8 mouse cellular contexts compared by ENCODE assay signal in the genomic region with DNA sequence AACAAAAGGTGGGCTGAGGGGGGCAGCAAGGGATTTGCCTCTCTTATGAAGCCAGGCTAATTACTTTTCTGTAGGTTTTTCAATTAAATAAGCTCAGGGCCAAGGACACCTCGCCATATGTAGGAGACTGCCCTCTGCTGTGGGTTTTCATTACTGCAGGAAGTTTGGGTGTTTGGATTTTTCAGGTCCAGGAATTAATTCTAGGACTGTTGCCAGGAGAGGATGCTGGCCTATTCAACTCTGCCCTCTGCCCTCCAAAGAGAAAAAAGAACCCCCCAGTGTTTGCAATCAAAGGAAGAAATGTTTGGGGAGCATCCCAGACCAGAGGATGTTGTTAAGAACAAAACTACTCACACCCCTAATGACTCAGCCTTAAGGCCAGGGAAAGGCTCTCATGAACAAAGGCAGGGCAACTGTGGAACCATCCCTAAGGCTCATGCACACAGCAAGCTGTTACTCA. TPM values are rescaled to one million over a fixed set of nuclear protein-coding genes. Genes with fewer than 3 reads are reported as not detected.
DNase-seq lines count a peak whose midpoint lies in the region; ATAC-seq lines count a peak whose summit lies in the region.

No protein-coding gene starts in this region.

- no peak; the same call in 1 of the 2 replicates for ATAC-seq in forebrain, embryonic 11.5 days (replicated peaks; ENCODE audit: low FRiP score)
- ATAC-seq in forebrain, embryonic 12.5 days (ENCODE audit: low FRiP score): no peak
- ATAC-seq in neural tube, embryonic 12.5 days (ENCODE audit: low FRiP score, low read depth): peak; percentile 44

- intact Hi-C loops in gastrocnemius, postnatal 14 days (cut with DNase I; ENCODE audit: low total_unique reads): loop anchor here (2.0 kb wide), 1 partner anchor 379 kb away; no protein-coding TSS in a partner anchor
- intact Hi-C loops in left cerebral cortex, postnatal 4 days (cut with DNase I): loop anchor here (2.0 to 10.0 kb wide), 2 partner anchors 251 to 379 kb away; no protein-coding TSS in a partner anchor

- no peak overlapping the region for H3K9ac ChIP-seq in forebrain, embryonic 11.5 days (ENCODE audit: low read length)
- no peak overlapping the region for H3K9ac ChIP-seq in forebrain, embryonic 12.5 days
- H3K9ac ChIP-seq in neural tube, embryonic 12.5 days: no peak overlapping the region

- 0% methylated on average over 1 of the region's 1 CpGs for WGBS in forebrain, embryonic 11.5 days
- WGBS in forebrain, embryonic 12.5 days: 3% methylated on average over 1 of the region's 1 CpGs
- WGBS in neural tube, embryonic 12.5 days: 3% methylated on average over 1 of the region's 1 CpGs

- H3K27me3 ChIP-seq in forebrain, embryonic 11.5 days (ENCODE audit: control insufficient read depth, insufficient read depth, low read length): no peaks in the 10 kb centered on the region
- H3K27me3 ChIP-seq in forebrain, embryonic 12.5 days: no peaks in the 10 kb centered on the region
- no peaks in the 10 kb centered on the region for H3K27me3 ChIP-seq in neural tube, embryonic 12.5 days (replicated peaks)

- 0 out of 2 replicates have a peak, but pooled peaks cover 2% of the 10 kb centered on the region for H3K4me1 ChIP-seq in forebrain, embryonic 11.5 days (replicated peaks; ENCODE audit: control insufficient read depth, insufficient read depth, low read length)
- peaks cover 16% of the 10 kb centered on the region for H3K4me1 ChIP-seq in forebrain, embryonic 12.5 days
- H3K4me1 ChIP-seq in neural tube, embryonic 12.5 days: peaks cover 14% of the 10 kb centered on the region; the same call in 1 of the 2 replicates

- H3K4me2 ChIP-seq in forebrain, embryonic 11.5 days (ENCODE audit: low read depth, low read length, severe bottlenecking): no peak overlapping the region
- no peak overlapping the region for H3K4me2 ChIP-seq in forebrain, embryonic 12.5 days
- no peak overlapping the region for H3K4me2 ChIP-seq in neural tube, embryonic 12.5 days (replicated peaks)

- H3K36me3 ChIP-seq in forebrain, embryonic 11.5 days (ENCODE audit: control insufficient read depth, insufficient read depth, low read length): no peaks in the 10 kb centered on the region
- no peaks in the 10 kb centered on the region for H3K36me3 ChIP-seq in forebrain, embryonic 12.5 days (replicated peaks)
- no peaks in the 10 kb centered on the region for H3K36me3 ChIP-seq in neural tube, embryonic 12.5 days

- no peak overlapping the region for H3K27ac ChIP-seq in forebrain, embryonic 11.5 days (ENCODE audit: low read depth, low read length)
- no peak overlapping the region for H3K27ac ChIP-seq in forebrain, embryonic 12.5 days
- H3K27ac ChIP-seq in neural tube, embryonic 12.5 days: no peak overlapping the region

- H3K4me3 ChIP-seq in forebrain, embryonic 11.5 days (ENCODE audit: low read depth, low read length): no peak overlapping the region
- H3K4me3 ChIP-seq in forebrain, embryonic 12.5 days (replicated peaks): no peak overlapping the region
- H3K4me3 ChIP-seq in neural tube, embryonic 12.5 days: no peak overlapping the region

- H3K9me3 ChIP-seq in forebrain, embryonic 11.5 days (ENCODE audit: control insufficient read depth, low read length): no peaks in the 10 kb centered on the region
- H3K9me3 ChIP-seq in forebrain, embryonic 12.5 days: no peaks in the 10 kb centered on the region
- no peaks in the 10 kb centered on the region for H3K9me3 ChIP-seq in neural tube, embryonic 12.5 days

- DNase-seq in forebrain, embryonic 11.5 days (ENCODE audit: low spot score): peak; percentile 79
- peak; percentile 92 to 95 for DNase-seq in cerebellum, postnatal 10 days
- peak; percentile 45 for DNase-seq in gastrocnemius, postnatal 14 days
- DNase-seq in kidney, adult 8-10 months: peak; percentile 70 to 85
- peak; percentile 87 for DNase-seq in left cerebral cortex, postnatal 4 days
- DNase-seq in c-Kit-positive CD71-positive TER-119-positive erythroid progenitor cells, embryonic 14.5 days (ENCODE audit: low spot score): no peak

RNA-seq across cellular contexts. Expression of gene Prickle2, which starts 40.4 kb away (rescaled TPM):
- polyA plus RNA-seq in forebrain, embryonic 11.5 days (2014; fragmentation: Nextera tagmentation; extraction: Ambion mirVana): 4.0 and 4.1 TPM in 2 replicates
- polyA plus RNA-seq in forebrain, embryonic 12.5 days (2016; fragmentation: Nextera tagmentation; extraction: Ambion mirVana): 6.4 and 6.5 TPM in 2 replicates
- total RNA-seq in gastrocnemius, postnatal 14 days (2021): 1 to 10 TPM; 4.0 to 4.3 TPM
- total RNA-seq in left cerebral cortex, postnatal 4 days (2021): 10 to 100 TPM; 97.0 to 97.1 TPM
- 9.4 and 11.7 TPM in 2 replicates for polyA plus RNA-seq in neural tube, embryonic 12.5 days (2016; fragmentation: Nextera tagmentation; extraction: Ambion mirVana)
